Mouse (Mus musculus) left cerebral cortex, postnatal 4 days (tissue): ENCODE data around the gene Clybl. TPM values are rescaled to one million over a fixed set of nuclear protein-coding genes. Genes with fewer than 3 reads are reported as not detected.

Experiments
- DNase-seq: peaks from one replicate; pipeline ENCODE4 v3.0.0-alpha.2; 2022
- intact Hi-C: fragments of 180-260 bp; cut with DNase I; formaldehyde crosslinking; loops from one replicate; pipeline ENCODE4 v1.15.1; 2025
- total RNA-seq, 2 experiments: library from RNA; stranded (reverse); gene quantifications; 2 replicates each; pipeline ENCODE4 v1.2.3; 2021

Gene Clybl
- total RNA-seq: 1 to 10 TPM; 6.5 to 8.5 TPM

DNA sequence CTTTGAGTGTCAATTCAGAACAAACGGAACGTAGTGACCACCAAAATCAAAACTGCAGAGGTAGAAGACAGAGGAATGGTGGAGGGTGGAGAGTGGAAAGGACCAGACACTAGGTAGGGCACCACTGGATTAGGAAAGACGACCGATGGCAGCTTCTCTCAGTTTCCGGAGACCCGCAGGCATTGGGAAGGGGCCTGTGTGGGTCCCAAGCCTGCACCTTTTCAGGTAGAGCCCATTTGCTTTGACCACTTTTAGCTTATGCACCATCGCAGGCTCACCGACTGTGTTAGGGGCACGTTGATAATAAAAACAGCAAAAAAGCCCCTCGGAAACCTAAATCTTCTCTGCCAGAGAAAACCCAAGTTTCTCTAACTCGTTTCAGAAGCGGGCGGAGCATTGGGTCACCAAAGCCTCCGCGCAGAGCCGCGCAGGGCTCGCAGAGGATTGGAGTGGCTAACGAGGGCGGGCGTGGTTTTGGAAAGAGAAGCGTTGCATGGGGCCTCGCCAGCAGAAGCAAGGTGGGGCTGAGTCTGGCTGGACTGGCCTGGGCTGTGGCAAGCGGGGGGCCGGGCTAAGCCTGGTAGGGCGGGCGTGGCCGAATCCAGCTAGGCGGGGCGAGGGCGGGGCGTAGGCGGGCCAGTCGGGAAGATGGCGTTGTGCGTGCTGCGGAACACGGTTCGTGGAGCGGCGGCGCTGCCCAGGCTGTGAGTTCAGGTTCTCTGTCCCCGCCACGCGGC, at the start of gene Clybl:
Gene Clybl, plus strand, starts transcription at position 627 of the 737 bp plus-strand sequence.
- peak; percentile 94 for DNase-seq
- intact Hi-C loops: no loop called here

GRCm38 (mm10) chr14:122136368-122136928, 45.1 kb upstream of the Clybl start:
- intact Hi-C loops: loop anchor here (10.0 kb wide), 1 partner anchor 212 kb away; no protein-coding TSS in a partner anchor
- DNase-seq: no peak

DNA sequence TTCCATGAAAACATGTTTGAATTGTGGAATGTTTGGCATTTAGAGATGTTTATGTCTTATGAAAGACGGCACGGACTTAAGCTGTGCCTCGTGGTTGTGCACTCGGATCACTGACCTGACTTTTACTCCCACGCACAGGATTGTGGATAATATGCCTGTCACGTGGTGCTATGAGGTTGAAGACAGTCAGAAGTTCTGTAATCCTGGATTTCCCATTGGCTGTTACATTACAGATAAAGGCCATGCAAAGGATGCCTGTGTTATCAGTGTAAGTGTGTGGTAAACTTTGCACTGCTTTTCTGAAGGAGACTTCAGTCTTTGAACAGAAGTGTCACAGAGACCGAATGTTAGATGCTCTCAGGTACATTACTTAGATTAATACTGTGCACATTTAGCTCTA, 44.3 kb upstream of the Clybl start:
- intact Hi-C loops: loop anchor here (10.0 kb wide), 1 partner anchor 212 kb away; no protein-coding TSS in a partner anchor
- no peak for DNase-seq

DNA sequence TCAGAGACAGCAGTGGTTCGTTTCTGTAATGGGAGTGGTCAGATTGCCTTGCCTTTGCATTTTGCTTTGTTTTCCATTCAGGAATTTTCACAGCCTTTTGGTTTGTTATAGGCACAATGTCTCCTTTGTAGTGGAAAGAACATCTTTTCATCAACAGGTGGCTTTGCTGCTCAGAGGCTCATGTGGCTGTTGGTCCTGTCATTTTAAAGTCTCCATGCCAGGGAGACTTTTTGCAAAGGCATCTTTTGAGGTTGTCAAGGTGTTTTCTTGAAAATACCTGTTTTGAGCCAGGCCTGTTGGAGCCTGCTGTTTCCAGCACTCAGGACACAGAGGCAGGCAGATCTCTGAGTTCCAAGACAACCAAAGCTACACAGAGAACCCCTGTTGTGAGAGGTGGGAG, 41.4 kb upstream of the Clybl start:
- intact Hi-C loops: no loop called here
- DNase-seq: no peak

GRCm38 (mm10) chr14:122143585-122144269, 37.8 kb upstream of the Clybl start:
- intact Hi-C loops: no loop called here
- DNase-seq: no peak

GRCm38 (mm10) chr14:122145374-122145773, 36.1 kb upstream of the Clybl start:
- intact Hi-C loops: no loop called here
- DNase-seq: no peak

GRCm38 (mm10) chr14:122150616-122151015, 30.9 kb upstream of the Clybl start:
- peak; percentile 10 for DNase-seq
- intact Hi-C loops: no loop called here

GRCm38 (mm10) chr14:122157738-122158137, 23.8 kb upstream of the Clybl start:
- intact Hi-C loops: no loop called here
- no peak for DNase-seq

DNA sequence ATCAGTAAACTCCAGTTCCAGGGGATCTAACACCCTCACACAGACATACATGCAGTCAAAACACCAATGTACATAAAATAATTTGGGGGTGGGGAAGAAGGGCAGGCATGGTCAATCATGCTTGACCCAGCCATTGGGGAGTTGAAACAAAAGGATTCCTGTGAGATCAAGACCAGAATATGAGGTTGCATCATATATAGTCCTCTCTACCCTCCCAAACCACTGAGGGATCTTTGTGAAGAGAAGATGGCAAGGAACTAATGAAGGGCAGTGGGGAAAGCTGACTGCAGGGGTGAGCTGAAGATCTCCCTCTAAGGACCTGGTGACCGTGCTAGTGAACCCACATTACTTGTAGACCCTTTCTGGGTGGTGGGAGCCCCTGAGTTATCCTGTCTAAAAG, 20.6 kb upstream of the Clybl start:
- intact Hi-C loops: no loop called here
- DNase-seq: no peak

GRCm38 (mm10) chr14:122168912-122169311, 12.6 kb upstream of the Clybl start:
- intact Hi-C loops: no loop called here
- no peak for DNase-seq

GRCm38 (mm10) chr14:122170202-122170781, 11.2 kb upstream of the Clybl start:
- intact Hi-C loops: no loop called here
- DNase-seq: no peak

GRCm38 (mm10) chr14:122171031-122171430, 10.5 kb upstream of the Clybl start:
- intact Hi-C loops: no loop called here
- no peak for DNase-seq

- intact Hi-C loops: no loop called here
- no peak for DNase-seq
Observed at GRCm38 (mm10) chr14:122176263-122176798, 5.2 kb upstream of the Clybl start.

GRCm38 (mm10) chr14:122179262-122179661, 2.2 kb upstream of the Clybl start:
- intact Hi-C loops: no loop called here
- no peak for DNase-seq

- no peak for DNase-seq
- intact Hi-C loops: no loop called here
Observed at GRCm38 (mm10) chr14:122181815-122182157, 282 bp downstream of the Clybl start.

GRCm38 (mm10) chr14:122182220-122182619, 716 bp downstream of the Clybl start:
- DNase-seq: no peak
- intact Hi-C loops: no loop called here

- intact Hi-C loops: no loop called here
Observed at GRCm38 (mm10) chr14:122183974-122184373, 2.5 kb downstream of the Clybl start.

DNA sequence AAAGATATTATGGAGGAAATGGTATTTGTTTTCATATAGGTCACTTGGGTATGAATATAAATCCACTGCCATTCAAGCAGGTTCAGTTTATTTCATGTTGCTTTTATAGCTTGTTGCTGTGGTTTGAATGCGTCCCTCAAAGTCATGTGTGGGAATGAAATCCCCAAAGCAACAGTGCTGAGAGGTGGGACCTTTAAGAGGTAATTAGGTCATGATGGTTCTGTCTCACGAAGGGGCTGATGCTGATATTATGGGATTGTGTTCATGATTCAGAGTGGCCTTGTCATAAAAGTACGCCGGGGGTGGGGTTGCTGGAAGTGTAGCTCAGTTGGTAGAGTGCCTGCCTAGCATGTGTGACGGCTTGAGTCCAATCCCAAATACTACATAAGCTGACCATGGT, 6.7 kb downstream of the Clybl start:
- no peak for DNase-seq
- intact Hi-C loops: no loop called here

More at GRCm38 (mm10) chr14:122183974-122184373, 2.5 kb downstream of the Clybl start:
- no peak for DNase-seq

GRCm38 (mm10) chr14:122189901-122190300, 8.4 kb downstream of the Clybl start:
- intact Hi-C loops: no loop called here
- no peak for DNase-seq

DNA sequence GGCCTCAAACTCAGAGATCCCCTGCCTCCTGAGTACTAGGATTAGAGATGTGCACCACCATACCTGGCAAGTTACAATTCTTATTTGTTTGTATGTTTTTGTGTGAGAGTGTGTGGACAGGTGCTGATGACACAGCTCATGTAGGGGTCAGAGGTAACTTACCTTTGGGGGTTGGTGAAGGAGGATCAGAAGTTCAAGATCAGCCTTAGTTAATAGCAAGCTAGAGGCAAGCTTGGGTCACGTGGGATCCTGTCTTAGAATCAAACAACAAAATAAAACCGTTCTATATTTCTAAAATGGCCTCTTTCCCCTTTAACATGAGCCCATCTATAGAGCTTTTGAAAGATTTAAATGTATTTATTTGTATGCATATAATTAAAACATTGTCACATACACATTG, 9.0 kb downstream of the Clybl start:
- intact Hi-C loops: no loop called here
- DNase-seq: no peak

DNA sequence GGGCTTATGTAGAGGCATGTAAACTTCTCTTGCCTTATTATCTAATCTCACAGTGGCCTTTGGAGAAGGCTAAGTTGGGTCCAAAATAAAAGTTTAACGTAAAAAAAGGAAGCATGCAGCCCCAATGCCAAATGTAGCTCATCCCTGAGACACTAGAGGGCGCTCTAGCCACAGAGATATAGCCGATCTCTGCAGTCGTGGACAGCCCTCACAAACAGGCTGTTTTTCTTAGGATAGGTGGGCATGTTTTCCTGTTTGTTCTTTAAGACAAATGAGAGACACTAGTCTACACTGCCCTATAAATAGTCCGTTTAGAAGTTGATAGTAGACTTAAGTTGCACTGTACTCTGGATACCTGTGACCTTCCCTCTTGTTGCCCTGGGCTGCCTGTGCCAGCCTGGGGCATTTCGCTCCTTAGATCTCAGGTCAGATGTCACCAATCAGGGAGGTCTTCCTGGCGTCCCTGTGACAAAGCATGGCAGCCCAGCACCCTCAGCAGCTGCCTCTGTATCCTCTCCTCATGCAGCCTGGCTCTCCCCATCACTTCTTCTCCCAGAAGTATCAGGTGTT, 9.5 kb downstream of the Clybl start:
- peak; percentile 77 for DNase-seq
- intact Hi-C loops: no loop called here
